Mouse (Mus musculus): ENCODE results near the gene Shank1. TPM values are rescaled to one million over a fixed set of nuclear protein-coding genes. Genes with fewer than 3 reads are reported as not detected.
A peak's percentile ranks its signal among the peaks of the same experiment; 100 is the strongest.

Gene Shank1
- total RNA-seq, 2 experiments from 2014 or later: 299 to 336 TPM

GRCm38 (mm10) chr7:44336046-44337021 lies 26.3 kb downstream of the Shank1 start:
- intact Hi-C loops (cut with DNase I): no loop called here
- peak; percentile 45 for DNase-seq

DNA sequence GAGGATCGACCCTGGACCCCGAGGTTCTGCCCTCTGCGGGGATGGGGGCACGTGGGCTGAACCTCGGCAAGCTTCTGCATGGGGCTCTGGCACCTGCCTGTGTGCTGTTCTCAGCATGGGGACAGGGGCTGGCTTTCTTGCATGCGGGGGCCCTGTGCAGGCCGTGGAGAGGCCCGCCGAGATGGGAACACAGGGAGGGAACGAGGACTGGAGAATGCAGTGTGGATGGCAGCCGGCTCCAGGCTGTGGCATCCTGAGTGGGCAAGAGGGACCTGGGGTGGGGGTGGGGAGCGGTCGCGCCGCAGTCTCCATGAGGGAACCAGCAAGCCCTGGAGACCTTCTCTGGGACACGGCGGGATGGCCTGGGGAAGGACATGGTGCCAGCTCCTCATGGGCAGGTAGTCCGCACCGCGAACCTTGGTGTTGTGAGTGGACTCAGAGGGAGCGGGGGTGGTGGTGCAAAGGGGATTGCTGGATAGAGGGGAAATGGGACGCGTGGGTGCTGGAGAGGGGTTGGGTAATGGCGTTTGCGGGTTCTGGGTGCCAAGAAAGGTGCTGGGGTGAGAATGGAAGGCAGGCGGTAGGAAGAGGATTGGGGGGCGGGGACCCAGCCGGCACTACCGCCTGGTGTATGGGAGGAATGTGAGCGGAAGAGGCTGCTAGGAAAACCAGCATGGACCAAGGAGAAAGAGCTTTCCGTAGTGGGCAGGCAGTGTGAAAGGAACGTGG lies 27.2 kb downstream of the Shank1 start:
- no peak for DNase-seq
- intact Hi-C loops (cut with DNase I): no loop called here

GRCm38 (mm10) chr7:44340226-44340625 lies 30.2 kb downstream of the Shank1 start:
- intact Hi-C loops (cut with DNase I): no loop called here
- no peak for DNase-seq

DNA sequence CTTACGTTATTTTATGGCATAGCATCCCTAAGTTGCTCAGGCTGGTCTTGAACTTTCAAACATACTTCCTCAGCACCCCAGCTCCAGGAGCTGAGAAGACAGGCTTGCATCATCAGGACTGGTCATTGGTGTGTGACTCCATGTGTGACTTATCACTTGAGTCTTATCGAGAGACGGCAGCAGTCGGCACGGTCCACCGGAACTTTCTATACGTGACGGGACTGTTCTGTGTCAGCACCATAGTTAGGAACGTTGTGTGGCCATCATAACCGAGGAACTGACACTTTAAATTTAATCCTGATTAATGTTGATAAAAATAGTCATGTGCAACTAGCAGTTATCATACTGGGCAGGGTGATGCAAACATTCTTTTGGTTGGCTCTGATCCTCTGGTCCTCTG lies 31.1 kb downstream of the Shank1 start:
- intact Hi-C loops (cut with DNase I): no loop called here
- no peak for DNase-seq

DNA sequence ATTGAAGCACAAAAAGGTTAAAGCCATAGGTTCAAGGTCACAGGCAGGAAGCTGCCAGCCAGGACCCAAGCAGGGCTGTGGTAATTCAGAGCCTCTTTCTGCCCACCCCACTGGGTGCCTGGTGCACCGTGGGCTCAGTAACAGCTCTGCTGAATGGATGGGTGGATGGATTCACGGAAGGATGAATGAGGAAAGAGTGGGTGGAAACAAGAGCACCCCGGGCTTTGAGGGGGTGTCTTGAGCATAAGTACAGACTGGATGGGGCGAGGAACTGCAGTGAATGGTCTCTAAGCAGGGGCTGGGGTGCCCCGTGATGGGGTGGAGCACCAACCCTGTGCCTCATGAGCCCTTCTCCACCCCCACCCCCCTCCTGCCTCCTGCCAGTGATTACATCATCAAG lies 31.7 kb downstream of the Shank1 start:
- intact Hi-C loops (cut with DNase I): no loop called here

GRCm38 (mm10) chr7:44343459-44344015 lies 33.5 kb downstream of the Shank1 start:
- no peak for DNase-seq

More for the DNA sequence above, 31.7 kb downstream of the Shank1 start:
- DNase-seq: no peak

DNA sequence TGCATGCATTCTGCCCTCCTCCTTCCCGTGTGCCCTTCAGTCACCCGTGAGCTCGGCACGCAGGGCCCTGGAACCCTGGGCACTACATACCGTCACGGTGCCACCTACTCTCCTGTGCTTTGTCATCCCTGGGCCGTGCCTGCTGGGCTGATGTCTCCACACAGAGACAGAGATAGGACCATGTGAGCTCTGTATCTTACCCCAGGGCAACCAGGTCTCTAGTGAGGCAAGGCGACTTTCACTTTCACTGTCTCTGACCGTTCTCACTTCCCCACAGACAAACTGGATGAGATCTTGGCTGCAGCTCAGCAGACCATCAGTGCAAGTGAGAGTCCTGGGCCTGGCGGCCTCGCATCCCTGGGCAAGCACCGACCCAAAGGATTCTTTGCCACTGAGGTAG lies 34.6 kb downstream of the Shank1 start:
- intact Hi-C loops (cut with DNase I): no loop called here
- DNase-seq: no peak

More at GRCm38 (mm10) chr7:44343459-44344015, 33.5 kb downstream of the Shank1 start:
- intact Hi-C loops (cut with DNase I): no loop called here

DNA sequence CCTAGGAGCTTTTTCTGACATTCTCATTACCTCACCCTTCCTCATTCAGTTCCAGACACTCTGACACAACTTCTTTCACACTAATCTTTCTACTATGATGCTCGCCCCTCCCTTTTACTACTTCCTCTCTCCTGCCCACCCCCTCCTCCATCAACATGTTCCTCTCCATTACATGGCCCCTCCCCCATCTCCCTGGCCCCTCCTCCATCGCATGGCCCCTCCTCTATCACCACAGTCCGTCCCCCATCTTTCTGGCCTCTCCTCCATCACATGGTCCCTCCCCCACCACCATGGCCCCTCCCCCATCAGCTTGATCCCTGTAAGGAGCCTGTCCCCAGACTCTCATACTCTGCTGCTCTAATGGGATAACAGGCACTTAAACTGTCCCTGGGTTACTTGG lies 39.0 kb downstream of the Shank1 start:
- intact Hi-C loops (cut with DNase I): no loop called here
- DNase-seq: no peak

DNA sequence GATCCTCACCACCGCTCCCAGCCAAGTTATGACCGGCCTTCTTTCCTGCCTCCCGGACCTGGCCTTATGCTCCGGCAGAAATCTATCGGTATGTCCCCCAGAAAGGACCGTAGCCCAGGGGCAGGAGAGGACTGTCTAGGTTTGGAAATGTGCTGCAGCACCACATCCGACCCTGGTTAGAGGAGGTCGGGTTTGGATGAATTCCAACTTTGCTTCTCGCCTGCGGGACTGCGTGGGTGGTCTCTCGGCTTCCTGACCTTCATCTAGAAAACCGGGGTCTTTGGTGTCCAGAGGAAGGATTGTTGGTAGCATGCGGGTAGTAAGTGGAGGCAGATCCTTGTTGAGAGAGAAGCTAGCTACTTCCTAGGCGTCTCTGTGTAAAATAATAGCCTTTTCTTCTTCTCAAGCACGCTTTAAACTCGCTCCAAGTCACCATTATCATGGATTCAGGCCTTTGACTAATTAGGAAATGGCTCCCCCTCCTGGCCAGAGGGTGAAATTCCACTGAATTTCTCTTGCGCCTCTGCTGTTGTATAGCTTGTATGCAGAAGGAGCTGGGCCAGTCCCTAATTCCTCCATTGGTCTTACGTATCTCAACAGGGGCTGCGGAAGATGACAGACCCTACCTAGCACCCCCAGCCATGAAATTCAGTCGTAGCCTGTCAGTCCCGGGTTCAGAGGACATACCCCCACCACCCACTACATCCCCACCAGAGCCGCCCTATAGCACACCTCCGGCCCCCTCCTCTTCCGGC lies 41.1 kb downstream of the Shank1 start:
- intact Hi-C loops (cut with DNase I): loop anchor here (1.0 to 10.0 kb wide), 2 partner anchors 89 to 134 kb away; no protein-coding TSS in a partner anchor

DNA sequence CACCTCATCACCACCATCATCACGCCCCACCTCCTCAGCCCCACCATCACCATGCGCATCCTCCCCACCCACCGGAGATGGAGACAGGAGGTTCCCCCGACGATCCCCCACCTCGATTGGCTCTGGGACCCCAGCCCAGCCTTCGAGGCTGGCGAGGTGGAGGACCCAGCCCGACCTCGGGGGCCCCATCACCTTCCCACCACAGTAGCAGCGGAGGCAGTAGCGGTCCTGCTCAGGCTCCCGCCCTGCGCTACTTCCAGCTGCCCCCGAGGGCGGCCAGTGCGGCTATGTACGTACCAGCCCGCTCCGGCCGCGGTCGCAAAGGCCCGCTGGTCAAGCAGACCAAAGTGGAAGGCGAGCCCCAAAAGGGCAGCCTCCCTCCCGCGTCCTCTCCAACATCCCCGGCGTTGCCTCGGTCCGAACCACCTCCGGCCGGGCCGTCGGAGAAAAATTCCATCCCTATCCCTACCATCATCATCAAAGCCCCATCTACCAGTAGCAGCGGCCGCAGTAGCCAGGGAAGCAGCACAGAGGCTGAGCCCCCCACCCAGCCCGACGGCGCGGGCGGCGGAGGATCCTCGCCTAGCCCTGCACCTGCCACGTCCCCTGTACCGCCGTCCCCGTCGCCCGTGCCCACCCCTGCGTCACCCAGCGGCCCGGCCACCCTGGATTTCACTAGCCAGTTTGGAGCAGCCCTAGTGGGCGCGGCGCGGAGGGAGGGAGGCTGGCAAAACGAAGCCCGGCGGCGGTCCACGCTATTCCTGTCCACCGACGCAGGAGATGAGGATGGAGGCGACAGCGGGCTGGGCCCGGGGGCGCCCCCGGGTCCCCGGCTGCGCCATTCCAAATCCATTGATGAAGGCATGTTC lies 42.1 kb downstream of the Shank1 start:
- DNase-seq: no peak
- intact Hi-C loops (cut with DNase I): loop anchor here (1.0 to 10.0 kb wide), 2 partner anchors 90 to 133 kb away; no protein-coding TSS in a partner anchor

More for the DNA sequence above, 41.1 kb downstream of the Shank1 start:
- DNase-seq: peak; percentile 83

DNA sequence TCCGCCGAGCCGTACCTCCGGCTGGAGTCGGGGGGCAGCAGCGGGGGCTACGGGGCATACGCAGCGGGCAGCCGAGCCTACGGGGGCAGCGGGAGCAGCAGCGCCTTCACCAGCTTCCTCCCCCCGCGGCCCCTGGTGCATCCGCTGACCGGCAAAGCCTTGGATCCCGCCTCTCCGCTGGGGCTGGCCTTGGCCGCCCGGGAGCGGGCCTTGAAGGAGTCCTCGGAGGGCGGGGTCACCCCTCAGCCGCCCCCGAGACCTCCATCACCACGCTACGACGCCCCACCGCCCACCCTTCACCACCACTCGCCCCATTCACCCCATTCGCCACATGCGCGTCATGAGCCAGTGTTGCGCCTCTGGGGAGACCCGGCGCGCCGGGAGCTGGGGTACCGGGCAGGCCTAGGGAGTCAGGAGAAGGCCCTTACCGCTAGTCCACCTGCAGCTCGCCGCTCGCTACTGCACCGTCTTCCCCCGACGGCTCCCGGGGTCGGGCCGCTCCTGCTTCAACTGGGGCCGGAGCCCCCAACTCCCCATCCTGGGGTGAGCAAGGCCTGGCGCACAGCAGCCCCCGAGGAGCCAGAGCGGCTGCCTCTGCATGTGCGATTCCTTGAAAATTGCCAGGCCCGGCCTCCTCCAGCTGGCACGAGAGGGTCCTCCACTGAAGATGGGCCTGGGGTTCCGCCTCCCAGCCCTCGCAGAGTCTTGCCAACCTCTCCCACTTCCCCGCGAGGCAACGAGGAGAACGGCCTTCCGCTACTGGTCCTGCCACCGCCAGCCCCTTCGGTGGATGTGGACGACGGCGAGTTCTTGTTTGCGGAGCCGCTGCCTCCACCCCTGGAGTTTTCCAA lies 42.9 kb downstream of the Shank1 start:
- DNase-seq: peak; percentile 30
- intact Hi-C loops (cut with DNase I): loop anchor here (10.0 kb wide), 1 partner anchor 132 kb away; no protein-coding TSS in a partner anchor

DNA sequence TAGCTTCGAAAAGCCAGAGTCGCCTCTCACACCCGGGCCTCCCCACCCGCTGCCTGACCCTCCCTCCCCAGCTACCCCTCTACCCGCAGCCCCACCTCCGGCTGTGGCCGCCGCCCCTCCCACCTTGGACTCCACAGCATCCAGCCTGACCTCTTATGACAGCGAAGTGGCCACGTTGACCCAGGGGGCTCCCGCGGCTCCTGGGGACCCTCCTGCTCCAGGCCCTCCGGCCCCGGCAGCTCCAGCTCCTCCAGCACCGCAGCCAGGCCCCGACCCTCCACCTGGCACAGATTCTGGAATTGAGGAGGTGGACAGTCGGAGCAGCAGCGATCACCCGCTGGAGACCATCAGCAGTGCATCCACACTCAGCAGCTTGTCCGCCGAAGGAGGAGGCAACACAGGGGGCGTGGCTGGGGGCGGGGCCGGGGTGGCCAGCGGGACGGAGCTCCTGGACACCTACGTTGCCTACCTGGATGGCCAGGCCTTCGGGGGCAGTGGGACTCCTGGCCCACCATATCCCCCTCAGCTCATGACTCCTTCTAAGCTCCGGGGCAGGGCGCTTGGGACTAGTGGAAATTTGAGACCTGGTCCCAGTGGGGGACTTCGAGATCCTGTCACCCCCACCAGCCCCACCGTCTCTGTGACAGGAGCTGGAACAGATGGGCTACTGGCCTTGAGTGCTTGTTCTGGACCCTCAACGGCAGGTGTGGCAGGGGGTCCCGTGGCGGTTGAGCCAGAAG lies 43.7 kb downstream of the Shank1 start:
- intact Hi-C loops (cut with DNase I): loop anchor here (10.0 kb wide), 1 partner anchor 131 kb away; no protein-coding TSS in a partner anchor
- DNase-seq: peak; percentile 41

DNA sequence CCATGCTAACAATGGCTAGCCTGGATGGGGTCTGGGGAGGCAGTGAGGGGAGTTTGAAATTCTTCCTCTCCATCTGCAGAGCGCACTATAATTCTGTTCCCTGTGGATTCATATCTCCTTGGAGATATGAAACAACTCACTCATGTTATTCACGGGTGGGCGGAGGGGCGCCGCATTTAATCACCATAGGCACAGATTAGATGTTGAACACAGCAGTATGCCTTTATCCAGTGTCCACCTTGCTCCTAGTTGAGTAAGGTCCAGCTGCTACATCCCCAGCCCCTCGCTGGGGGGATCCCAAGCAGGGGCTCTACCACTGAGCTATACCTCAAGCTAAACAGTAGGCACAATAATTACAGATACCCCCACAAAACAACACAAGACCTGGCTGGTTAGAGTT lies 45.4 kb downstream of the Shank1 start:
- DNase-seq: no peak

GRCm38 (mm10) chr7:44356590-44357481 lies 46.8 kb downstream of the Shank1 start:
- DNase-seq: no peak
- intact Hi-C loops (cut with DNase I): loop anchor here (10.0 kb wide), 1 partner anchor 128 kb away; no protein-coding TSS in a partner anchor

More for the DNA sequence above, 45.4 kb downstream of the Shank1 start:
- intact Hi-C loops (cut with DNase I): loop anchor here (10.0 kb wide), 1 partner anchor 129 kb away; no protein-coding TSS in a partner anchor

- intact Hi-C loops (cut with DNase I): loop anchor here (10.0 kb wide), 1 partner anchor 127 kb away; no protein-coding TSS in a partner anchor
- no peak for DNase-seq
Observed at GRCm38 (mm10) chr7:44357531-44357930, 47.5 kb downstream of the Shank1 start.

- intact Hi-C loops (cut with DNase I): loop anchor here (10.0 kb wide), 1 partner anchor 127 kb away; no protein-coding TSS in a partner anchor
- DNase-seq: no peak
Observed at GRCm38 (mm10) chr7:44358012-44358411, 48.0 kb downstream of the Shank1 start.
